Mouse (Mus musculus) myocyte (in vitro differentiated cells): ENCODE data around the gene Lgals2. TPM values are rescaled to one million over a fixed set of nuclear protein-coding genes. Genes with fewer than 3 reads are reported as not detected.

Experiments used
- H3K27me3 ChIP-seq: one replicate; pipeline ENCODE4 v1.6.1; 2011; ENCODE audit not compliant: control insufficient read depth, insufficient read depth, insufficient read length
- H3K36me3 ChIP-seq: one replicate; pipeline ENCODE4 v1.6.1; 2011; ENCODE audit not compliant: control insufficient read depth, insufficient read depth
- H3K4me2 ChIP-seq: one replicate; pipeline ENCODE4 v1.6.1; 2011; ENCODE audit warnings: low read depth, control low read depth
- H3K4me3 ChIP-seq: one replicate; pipeline ENCODE4 v1.5.1; 2011; ENCODE audit warnings: mild to moderate bottlenecking, control low read depth, moderate library complexity
- H3K79me2 ChIP-seq: one replicate; pipeline ENCODE4 v1.6.1; 2011; ENCODE audit not compliant: control insufficient read depth, insufficient read depth
- H3ac ChIP-seq: one replicate; pipeline ENCODE4 v1.6.1; 2011; ENCODE audit not compliant: control insufficient read depth, insufficient read length
- CEBPB ChIP-seq: IDR thresholded peaks from 2 replicates; pipeline ENCODE4 v1.6.1; 2011; ENCODE audit warnings: mild to moderate bottlenecking, moderate library complexity; ENCODE audit not compliant: poor library complexity, insufficient read depth, severe bottlenecking
- E2F4 ChIP-seq: IDR thresholded peaks from one replicate; pipeline ENCODE4 v1.6.1; 2011; ENCODE audit warnings: mild to moderate bottlenecking, control low read depth, moderate library complexity; ENCODE audit not compliant: insufficient read depth
- MAX ChIP-seq: IDR thresholded peaks from one replicate; pipeline ENCODE4 v1.6.1; 2011; ENCODE audit warnings: low read depth, mild to moderate bottlenecking, control low read depth
- MYOD1 ChIP-seq, 3 experiments: IDR thresholded peaks; one replicate each; pipeline ENCODE4 v1.6.1; 2011; ENCODE audit warnings: control low read depth in 2 of 3, low read depth in 2 of 3, mild to moderate bottlenecking in 2 of 3, moderate library complexity in 1 of 3; ENCODE audit not compliant: insufficient read length in 2 of 3, control insufficient read depth in 1 of 3
- MYOG ChIP-seq, 3 experiments: IDR thresholded peaks; one replicate each; pipeline ENCODE4 v1.6.1; 2011; ENCODE audit warnings: control low read depth in 2 of 3, low read depth in 2 of 3, mild to moderate bottlenecking in 2 of 3; ENCODE audit not compliant: insufficient read length in 2 of 3, control insufficient read depth in 1 of 3, insufficient read depth in 1 of 3
- POLR2A ChIP-seq: IDR thresholded peaks from one replicate; pipeline ENCODE4 v1.6.1; 2011; ENCODE audit warnings: low read depth, mild to moderate bottlenecking, control low read depth, moderate library complexity; ENCODE audit not compliant: insufficient read length
- POLR2AphosphoS2 ChIP-seq: IDR thresholded peaks from one replicate; pipeline ENCODE4 v1.6.1; 2011; ENCODE audit warnings: low read depth, control low read depth; ENCODE audit not compliant: insufficient read length
- REST ChIP-seq: IDR thresholded peaks from one replicate; pipeline ENCODE4 v1.6.1; 2011; ENCODE audit warnings: mild to moderate bottlenecking, control low read depth, moderate library complexity; ENCODE audit not compliant: insufficient read depth, insufficient read length
- SRF ChIP-seq: IDR thresholded peaks from one replicate; pipeline ENCODE4 v1.6.1; 2011; ENCODE audit warnings: low read depth; ENCODE audit not compliant: control insufficient read depth, insufficient read length
- TCF12 ChIP-seq: IDR thresholded peaks from one replicate; pipeline ENCODE4 v1.6.1; 2011; ENCODE audit warnings: mild to moderate bottlenecking, control low read depth; ENCODE audit not compliant: poor library complexity, insufficient read depth, severe bottlenecking
- TCF3 ChIP-seq: IDR thresholded peaks from one replicate; pipeline ENCODE4 v1.6.1; 2011; ENCODE audit warnings: low read depth, control low read depth; ENCODE audit not compliant: insufficient read length
- USF1 ChIP-seq: IDR thresholded peaks from one replicate; pipeline ENCODE4 v1.6.1; 2011; ENCODE audit warnings: low read depth, mild to moderate bottlenecking, control low read depth, moderate library complexity
- polyA plus RNA-seq: library from polyadenylated mRNA; unstranded; fragments of >200 nt; fragmentation: generic; extraction: Trizol; gene quantifications from one replicate; pipeline ENCODE4 v1.2.1, GENCODE M21; 2012; ENCODE audit warnings: missing spikeins

Lgals2 gene
- polyA plus RNA-seq, 1 experiment, result 2.2 TPM

- Histone ChIP-seq H3ac (no peak overlapping the region), H3K36me3 (peaks cover 10% of the 10 kb centered on the region), H3K79me2 (no peaks in the 10 kb centered on the region), H3K4me3 (no peak overlapping the region), H3K27me3 (no peaks in the 10 kb centered on the region), H3K4me2 (no peak overlapping the region)
- TF ChIP-seq POLR2AphosphoS2, result no peak
These were observed 40.8 kb upstream of the Lgals2 start for GRCm38 (mm10) chr15:78896149-78896548.

GRCm38 (mm10) chr15:78895741-78896140 lies 40.4 kb upstream of the Lgals2 start:
- TF ChIP-seq MYOD1 (IDR thresholded peaks at IDR 0.05; ENCODE audit: control insufficient read depth in 1 of 3, insufficient read length in 2 of 3, low read depth in 2 of 3) (no peak), POLR2A (no peak), TCF12 (no peak), POLR2AphosphoS2 (peak; percentile 66), E2F4 (no peak)
- H3K4me3 ChIP-seq, result no peak overlapping the region
- no peaks in the 10 kb centered on the region for H3K27me3 ChIP-seq
- peaks cover 12% of the 10 kb centered on the region for H3K36me3 ChIP-seq
- no peak overlapping the region for H3K4me2 ChIP-seq
- H3ac ChIP-seq, result no peak overlapping the region
- no peaks in the 10 kb centered on the region for H3K79me2 ChIP-seq

GRCm38 (mm10) chr15:78894726-78895125 lies 39.4 kb upstream of the Lgals2 start:
- Histone ChIP-seq H3K4me3 (no peak overlapping the region), H3ac (no peak overlapping the region), H3K79me2 (no peaks in the 10 kb centered on the region), H3K4me2 (no peak overlapping the region), H3K27me3 (no peaks in the 10 kb centered on the region), H3K36me3 (peaks cover 15% of the 10 kb centered on the region)
- TF ChIP-seq TCF12 (no peak), USF1 (no peak), REST (no peak), TCF3 (no peak), MYOD1 (IDR thresholded peaks at IDR 0.05; ENCODE audit: control insufficient read depth in 1 of 3, insufficient read length in 2 of 3, low read depth in 2 of 3) (no peak), SRF (no peak), MAX (no peak), E2F4 (no peak)

- Histone ChIP-seq H3ac (no peak overlapping the region), H3K27me3 (no peaks in the 10 kb centered on the region), H3K36me3 (peaks cover 21% of the 10 kb centered on the region), H3K4me2 (no peak overlapping the region), H3K4me3 (no peak overlapping the region), H3K79me2 (no peaks in the 10 kb centered on the region)
- no peak for TF ChIP-seq MAX
- TF ChIP-seq TCF12, result no peak
- no peak for TF ChIP-seq MYOG (IDR thresholded peaks at IDR 0.05; ENCODE audit: control insufficient read depth in 1 of 3, insufficient read depth in 1 of 3, insufficient read length in 2 of 3, low read depth in 2 of 3)
- no peak for TF ChIP-seq SRF
These were observed 37.1 kb upstream of the Lgals2 start for GRCm38 (mm10) chr15:78892440-78892839.

- no peaks in the 10 kb centered on the region for H3K27me3 ChIP-seq
- H3K4me3 ChIP-seq, result no peak overlapping the region
- H3ac ChIP-seq, result no peak overlapping the region
- TF ChIP-seq REST (no peak), CEBPB (no peak), TCF12 (no peak), MYOD1 (IDR thresholded peaks at IDR 0.05; ENCODE audit: control insufficient read depth in 1 of 3, insufficient read length in 2 of 3, low read depth in 2 of 3) (no peak), SRF (no peak), USF1 (no peak), POLR2AphosphoS2 (no peak), MYOG (IDR thresholded peaks at IDR 0.05; ENCODE audit: control insufficient read depth in 1 of 3, insufficient read depth in 1 of 3, insufficient read length in 2 of 3, low read depth in 2 of 3) (no peak), MAX (no peak), POLR2A (no peak)
- H3K36me3 ChIP-seq, result peaks cover 37% of the 10 kb centered on the region
- H3K79me2 ChIP-seq, result no peaks in the 10 kb centered on the region
- no peak overlapping the region for H3K4me2 ChIP-seq
These were observed 34.1 kb upstream of the Lgals2 start for GRCm38 (mm10) chr15:78889401-78889853.

- Histone ChIP-seq H3K27me3 (no peaks in the 10 kb centered on the region), H3K4me2 (no peak overlapping the region), H3K79me2 (peaks cover 9% of the 10 kb centered on the region), H3ac (no peak overlapping the region), H3K4me3 (no peak overlapping the region), H3K36me3 (peaks cover 29% of the 10 kb centered on the region)
- no peak for TF ChIP-seq POLR2A
These were observed 26.5 kb upstream of the Lgals2 start for GRCm38 (mm10) chr15:78881828-78882227.
